Mouse (Mus musculus): ENCODE measurements around the gene Atg14.

Atg14 gene

GRCm38 (mm10) chr14:47508035-47508434 lies 62.4 kb downstream of the Atg14 start:
- DNase-seq (ENCODE audit: low read depth, low spot score) = no peak

DNA sequence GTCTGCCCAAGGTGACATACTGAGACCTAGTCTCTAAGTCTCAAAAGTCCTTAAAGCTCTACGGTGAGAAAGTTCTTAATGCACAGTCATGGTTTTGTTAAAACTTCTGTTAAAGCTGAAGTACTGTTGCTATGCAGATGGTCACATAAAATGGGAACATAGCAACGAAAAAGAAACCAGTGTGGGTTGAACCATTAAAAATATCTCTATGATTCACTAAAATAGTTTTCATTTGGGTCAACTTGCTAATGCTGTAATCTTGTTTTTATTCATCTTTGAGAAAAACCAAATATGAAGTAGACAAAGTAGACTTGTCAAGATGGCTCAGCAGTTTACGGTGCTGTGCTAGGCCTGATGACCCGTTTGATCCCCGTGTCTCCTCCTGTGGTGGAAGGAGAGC lies 63.8 kb downstream of the Atg14 start:
- DNase-seq (ENCODE audit: low read depth, low spot score) = no peak

DNA sequence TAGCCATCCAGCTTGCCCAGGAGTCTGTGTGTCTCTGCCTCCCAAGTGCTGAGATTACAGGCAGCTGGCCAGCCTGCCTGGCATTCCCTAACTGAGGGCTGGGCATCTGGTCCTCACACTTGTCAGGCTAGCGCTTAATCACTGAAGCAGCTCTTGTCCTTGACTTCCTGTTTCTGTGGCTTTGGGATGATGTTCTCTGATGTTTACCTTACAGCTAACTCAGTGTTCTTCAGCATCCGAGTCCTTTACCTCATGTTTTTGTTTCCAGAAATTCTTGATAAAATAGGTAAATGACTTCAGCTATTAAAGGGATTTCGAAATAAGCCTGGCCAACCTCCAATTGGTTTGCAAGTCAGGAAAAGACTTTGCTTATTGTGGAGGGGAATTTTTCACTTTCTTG lies 66.4 kb downstream of the Atg14 start:
- no peak for DNase-seq (ENCODE audit: low read depth, low spot score)

- no peak for DNase-seq (ENCODE audit: low read depth, low spot score)
Measured at GRCm38 (mm10) chr14:47498632-47499031, 71.8 kb downstream of the Atg14 start.

DNA sequence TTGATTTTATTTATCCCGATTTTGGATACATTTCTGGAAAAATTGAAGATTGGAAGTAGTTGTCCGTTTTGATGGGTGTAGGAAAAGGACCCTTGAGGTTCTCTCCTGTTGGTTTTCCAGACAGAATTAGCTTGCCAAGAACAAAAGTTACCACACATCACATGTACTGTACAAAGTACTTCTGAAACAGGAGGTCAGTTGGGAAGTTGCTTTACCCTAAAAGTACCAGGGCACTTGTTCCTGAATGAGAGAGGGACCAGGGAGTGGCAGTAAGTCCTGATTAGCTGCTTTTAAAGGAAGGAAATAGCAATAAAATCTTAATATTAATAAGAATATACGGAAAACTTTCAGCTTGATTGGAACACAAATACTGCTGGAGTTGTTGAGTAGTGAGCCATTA lies 73.3 kb downstream of the Atg14 start:
- no peak for DNase-seq (ENCODE audit: low read depth, low spot score)

- no peak for DNase-seq (ENCODE audit: low read depth, low spot score)
Measured at GRCm38 (mm10) chr14:47495951-47496350, 74.5 kb downstream of the Atg14 start.

- no peak for DNase-seq (ENCODE audit: low read depth, low spot score)
Measured at GRCm38 (mm10) chr14:47493592-47494361, 76.7 kb downstream of the Atg14 start.
